Mouse (Mus musculus): Measurements from ENCODE around the gene Hoxc9.

DNA sequence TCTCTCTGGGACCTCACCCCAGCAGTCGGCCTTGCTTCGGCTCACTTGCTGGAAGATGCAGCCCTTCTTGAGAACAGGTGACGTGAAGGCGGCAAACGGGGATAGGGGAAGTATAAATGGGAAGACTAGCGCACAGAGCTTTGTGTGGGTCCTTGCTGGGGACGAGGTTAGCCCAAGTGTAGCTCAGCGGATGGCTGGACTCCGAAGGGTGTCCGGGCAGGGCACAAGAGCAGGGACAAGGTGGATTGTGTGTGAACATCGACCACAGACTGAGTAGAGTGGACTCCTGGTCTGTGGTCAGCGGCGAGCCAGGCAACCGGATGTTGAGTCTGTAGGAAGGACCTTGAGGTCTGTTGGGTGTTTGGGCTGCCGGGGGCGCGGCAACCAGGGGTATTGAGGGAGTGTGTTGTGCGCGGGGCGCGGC is 539 bp upstream of the Hoxc9 start:
- TF ChIP-seq CTCF (IDR thresholded peaks at IDR 0.05; ENCODE audit: borderline replicate concordance, insufficient read depth, low read length) = no peak
- no peak for TF ChIP-seq POLR2A (IDR thresholded peaks at IDR 0.05; ENCODE audit: low read depth, low read length)

All from embryonic fibroblast, embryonic 13.5 days (primary cell).